Mouse (Mus musculus) stomach, embryonic 15.5 days (tissue): ENCODE results near the gene Nlrp10. TPM values are rescaled to one million over a fixed set of nuclear protein-coding genes. Genes with fewer than 3 reads are reported as not detected.

Source experiments
- ATAC-seq: fragments of 200-750 bp; cut with Nextera tagmentation; 2 replicates; pipeline ENCODE4 v1.8.0; 2017; ENCODE audit warnings: low read depth, moderate number of reproducible peaks, moderate TSS enrichment; ENCODE audit not compliant: insufficient read depth, low FRiP score
- H3K27ac ChIP-seq: fragments of 300-500 bp; sonication (generic); 2 replicates; pipeline ENCODE4 v1.5.1; 2015; ENCODE audit warnings: mild to moderate bottlenecking, inconsistent platforms
- H3K27me3 ChIP-seq: fragments of 300-500 bp; sonication (generic); replicated peaks from 2 replicates; pipeline ENCODE4 v1.6.1; 2015; ENCODE audit warnings: inconsistent platforms
- H3K36me3 ChIP-seq: fragments of 300-500 bp; sonication (generic); 2 replicates; pipeline ENCODE4 v1.6.1; 2015; ENCODE audit warnings: inconsistent platforms
- H3K4me1 ChIP-seq: fragments of 300-500 bp; sonication (generic); 2 replicates; pipeline ENCODE4 v1.6.1; 2015; ENCODE audit warnings: inconsistent platforms
- H3K4me2 ChIP-seq: fragments of 300-500 bp; sonication (generic); 2 replicates; pipeline ENCODE4 v1.6.1; 2015; ENCODE audit warnings: mild to moderate bottlenecking, inconsistent platforms
- H3K4me3 ChIP-seq: fragments of 300-500 bp; sonication (generic); replicated peaks from 2 replicates; pipeline ENCODE4 v1.5.1; 2015; ENCODE audit warnings: inconsistent platforms
- H3K9ac ChIP-seq: fragments of 300-500 bp; sonication (generic); 2 replicates; pipeline ENCODE4 v1.6.1; 2015; ENCODE audit warnings: inconsistent platforms
- H3K9me3 ChIP-seq: fragments of 300-500 bp; sonication (generic); 2 replicates; pipeline ENCODE4 v1.6.1; 2016; ENCODE audit warnings: inconsistent platforms
- WGBS: fragments of 180-500 bp; shearing (Covaris S2); methylation state at CpG from one replicate; pipeline ENCODE4 v1.1.7; 2015; 5-methylcytosine and 5-hydroxymethylcytosine counted together
- polyA plus RNA-seq: library from polyadenylated mRNA; unstranded; fragments of >200 nt; fragmentation: Nextera tagmentation; extraction: Ambion mirVana; gene quantifications from 2 replicates; pipeline ENCODE4 v1.2.1, GENCODE M21; 2015

The Nlrp10 gene
- polyA plus RNA-seq: 0.12 and 0.23 TPM in 2 replicates

DNA sequence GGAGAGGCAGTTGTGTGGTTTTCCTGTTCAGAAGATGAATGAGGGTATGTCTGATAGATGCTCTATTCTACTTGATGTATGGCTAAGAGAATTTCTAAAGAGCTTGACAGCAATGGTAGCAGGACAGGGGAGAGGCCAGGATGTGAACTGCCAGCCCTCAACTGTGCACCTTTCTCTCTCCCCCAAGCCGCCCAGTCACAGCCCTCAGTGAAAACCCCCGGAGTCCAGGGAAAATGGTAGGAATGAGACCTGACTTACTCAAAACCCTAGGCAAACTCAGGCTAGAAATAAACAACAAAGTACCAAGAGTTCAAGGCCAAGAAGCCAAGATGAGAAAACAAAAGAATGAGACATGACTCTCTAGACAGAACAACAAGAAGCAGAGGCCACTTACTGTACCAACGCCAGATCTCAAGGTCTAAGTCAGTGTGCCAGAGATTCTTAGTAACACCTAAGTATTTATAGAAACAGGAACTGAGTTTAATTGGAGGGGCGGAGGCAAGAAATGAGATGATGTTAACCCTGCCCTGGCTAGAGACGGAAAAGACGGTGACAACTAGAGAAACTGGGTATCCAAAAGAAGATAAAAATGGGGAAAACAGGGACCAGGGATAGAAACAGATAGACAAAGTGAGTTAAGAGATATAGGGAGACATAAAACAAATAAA lies at the start of gene Nlrp10:
TSS of gene Nlrp10 (minus strand) at position 453 of the 668 bp plus-strand sequence.
- Histone ChIP-seq H3K9me3 (no peaks in the 10 kb centered on the region), H3K27me3 (no peaks in the 10 kb centered on the region), H3K4me1 (no peaks in the 10 kb centered on the region), H3K9ac (no peak within 1 kb of the TSS), H3K36me3 (no peaks in the 10 kb centered on the region), H3K27ac (no peak within 1 kb of the TSS), H3K4me2 (no peak within 1 kb of the TSS), H3K4me3 (no peak within 1 kb of the TSS)
- no peak for ATAC-seq
- WGBS: 70% methylated on average over 6 of the region's 6 CpGs

DNA sequence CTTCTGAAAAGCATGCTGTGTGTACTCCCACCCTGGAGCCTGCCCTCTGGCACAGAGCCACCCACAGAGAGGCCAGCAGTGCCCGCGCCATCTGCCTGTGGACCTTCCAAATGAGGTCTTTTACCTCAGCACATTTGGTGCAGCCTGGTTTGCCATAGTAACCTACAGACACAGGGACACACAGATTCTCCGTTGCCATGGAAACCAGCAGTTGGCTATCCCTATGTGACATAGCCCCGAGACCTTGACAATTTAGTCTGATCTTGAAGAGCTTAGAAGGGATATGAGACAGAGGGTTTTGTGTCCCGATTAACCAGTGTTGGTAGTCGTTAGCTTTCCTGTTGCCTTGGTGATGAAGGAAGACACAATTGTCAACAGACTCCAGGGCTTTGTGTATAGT lies 42.3 kb upstream of the Nlrp10 start:
- no peaks in the 10 kb centered on the region for H3K27me3 ChIP-seq
- H3K9me3 ChIP-seq: no peaks in the 10 kb centered on the region
- H3K27ac ChIP-seq: no peak overlapping the region
- no peaks in the 10 kb centered on the region for H3K4me1 ChIP-seq
- no peak overlapping the region for H3K9ac ChIP-seq
- no peaks in the 10 kb centered on the region for H3K36me3 ChIP-seq
- H3K4me3 ChIP-seq: no peak overlapping the region
- 60% methylated on average over 6 of the region's 6 CpGs for WGBS
- ATAC-seq: no peak
- no peak overlapping the region for H3K4me2 ChIP-seq

DNA sequence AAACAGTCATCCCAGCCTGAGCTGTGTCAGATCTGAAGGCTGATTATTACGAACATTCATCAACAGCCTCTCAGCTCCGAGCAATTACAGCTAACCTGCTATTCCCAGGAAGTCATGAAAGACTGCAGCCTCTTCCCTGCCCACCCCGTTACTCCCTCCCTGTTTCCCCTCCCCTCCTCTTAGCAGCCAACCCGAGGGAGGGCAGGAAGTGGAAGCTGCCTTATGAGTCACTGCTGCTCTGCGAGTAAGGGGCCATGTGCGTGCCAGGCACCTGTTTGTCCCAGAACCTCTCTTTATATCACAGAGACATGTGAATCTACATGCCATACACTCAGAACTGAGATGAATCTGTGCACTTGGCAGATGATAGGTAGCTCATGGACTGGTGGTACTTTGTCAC lies 38.2 kb upstream of the Nlrp10 start:
- no peak for ATAC-seq
- WGBS: 27% methylated on average over 6 of the region's 6 CpGs

DNA sequence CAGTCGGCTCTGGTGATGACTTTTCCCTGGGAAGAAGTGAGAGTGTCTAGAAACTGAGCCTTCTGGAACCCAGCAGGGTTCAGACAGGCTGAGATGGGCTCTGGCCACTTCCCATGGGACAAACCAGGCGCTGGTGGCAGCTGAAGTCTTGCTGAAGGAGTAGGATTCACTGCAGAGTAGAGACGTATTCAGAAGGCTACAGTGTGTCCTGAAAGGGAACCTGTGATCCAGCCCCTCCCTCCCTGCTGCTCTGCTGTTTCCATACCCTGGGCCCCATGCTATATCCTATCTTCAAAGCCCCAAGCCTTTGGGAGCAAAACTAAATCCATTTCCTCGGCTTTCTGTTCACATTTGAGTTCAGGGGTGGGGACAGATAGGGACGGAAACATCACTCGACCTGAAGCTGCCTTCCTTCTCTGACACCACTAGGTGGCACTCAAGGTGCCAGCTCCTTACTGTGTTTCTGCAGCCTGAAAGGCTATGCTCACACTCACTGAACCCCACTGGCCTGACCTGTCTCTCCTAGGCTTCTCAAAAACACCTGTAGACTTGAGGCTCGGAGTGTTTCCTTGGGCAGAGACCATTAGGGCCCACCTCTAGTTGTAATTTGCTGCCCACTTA lies 36.9 kb upstream of the Nlrp10 start:
- WGBS: 26% methylated on average over 7 of the region's 7 CpGs

More for the DNA sequence above, 38.2 kb upstream of the Nlrp10 start:
- H3K9me3 ChIP-seq: no peaks in the 10 kb centered on the region
- H3K4me3 ChIP-seq: no peak overlapping the region
- no peak overlapping the region for H3K27ac ChIP-seq
- H3K4me2 ChIP-seq: no peak overlapping the region
- no peaks in the 10 kb centered on the region for H3K27me3 ChIP-seq
- no peaks in the 10 kb centered on the region for H3K4me1 ChIP-seq
- H3K36me3 ChIP-seq: no peaks in the 10 kb centered on the region
- no peak overlapping the region for H3K9ac ChIP-seq

DNA sequence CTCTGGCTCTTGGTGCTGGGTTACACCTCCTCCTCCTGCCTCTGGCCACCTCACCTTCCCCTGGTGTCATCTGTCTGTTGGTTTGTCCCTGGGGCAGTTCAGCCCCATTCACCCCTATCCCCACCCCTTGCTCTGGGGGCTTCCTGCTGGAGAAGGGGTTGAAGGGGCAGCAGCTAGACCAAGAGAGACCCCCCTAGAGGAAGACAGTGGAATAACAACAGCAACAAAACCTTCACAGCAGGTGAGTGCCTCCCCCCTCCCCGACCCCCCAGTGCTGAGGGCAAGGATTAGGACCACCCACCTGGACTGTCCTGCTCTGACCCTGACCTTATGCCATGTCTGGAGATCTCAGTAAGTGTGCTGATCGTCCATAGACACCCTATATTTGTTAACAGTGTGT lies 36.0 kb upstream of the Nlrp10 start:
- Histone ChIP-seq H3K4me2 (no peak overlapping the region), H3K27ac (no peak overlapping the region), H3K4me3 (no peak overlapping the region), H3K27me3 (no peaks in the 10 kb centered on the region), H3K4me1 (no peaks in the 10 kb centered on the region), H3K9ac (no peak overlapping the region), H3K36me3 (no peaks in the 10 kb centered on the region), H3K9me3 (no peaks in the 10 kb centered on the region)
- no peak for ATAC-seq
- 27% methylated on average over 2 of the region's 2 CpGs for WGBS

More for the DNA sequence above, 36.9 kb upstream of the Nlrp10 start:
- Histone ChIP-seq H3K36me3 (no peaks in the 10 kb centered on the region), H3K4me3 (no peak overlapping the region), H3K27ac (no peak overlapping the region), H3K4me1 (no peaks in the 10 kb centered on the region), H3K4me2 (no peak overlapping the region), H3K27me3 (no peaks in the 10 kb centered on the region), H3K9ac (no peak overlapping the region), H3K9me3 (no peaks in the 10 kb centered on the region)
- 0 out of 2 replicates have a peak, but pooled peaks have one; percentile 21 for ATAC-seq

DNA sequence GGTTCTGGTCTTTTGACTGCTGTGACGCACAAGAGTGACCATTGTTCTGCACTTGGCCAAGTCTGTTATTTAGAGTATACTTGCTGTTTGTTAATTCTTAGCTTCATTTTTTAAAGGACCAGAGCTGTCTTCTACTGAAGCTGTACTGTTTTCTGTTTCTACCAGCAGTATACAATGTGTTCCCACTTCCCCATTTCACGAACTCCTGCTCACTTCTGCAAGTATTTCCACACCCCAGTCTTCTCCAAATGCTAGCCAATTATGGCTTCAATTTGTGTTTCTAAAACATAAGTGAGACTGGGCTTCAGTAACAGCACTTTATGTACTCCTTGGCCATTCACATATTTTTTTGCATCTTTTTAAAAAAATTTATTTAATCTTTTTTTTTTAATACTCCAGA lies 27.8 kb upstream of the Nlrp10 start:
- H3K27ac ChIP-seq: no peak overlapping the region
- peaks cover 6% of the 10 kb centered on the region for H3K27me3 ChIP-seq
- WGBS: 71% methylated on average over 2 of the region's 2 CpGs
- no peak overlapping the region for H3K4me3 ChIP-seq
- H3K4me1 ChIP-seq: no peaks in the 10 kb centered on the region
- no peak for ATAC-seq
- H3K4me2 ChIP-seq: no peak overlapping the region
- no peaks in the 10 kb centered on the region for H3K36me3 ChIP-seq
- H3K9me3 ChIP-seq: no peaks in the 10 kb centered on the region
- H3K9ac ChIP-seq: no peak overlapping the region

DNA sequence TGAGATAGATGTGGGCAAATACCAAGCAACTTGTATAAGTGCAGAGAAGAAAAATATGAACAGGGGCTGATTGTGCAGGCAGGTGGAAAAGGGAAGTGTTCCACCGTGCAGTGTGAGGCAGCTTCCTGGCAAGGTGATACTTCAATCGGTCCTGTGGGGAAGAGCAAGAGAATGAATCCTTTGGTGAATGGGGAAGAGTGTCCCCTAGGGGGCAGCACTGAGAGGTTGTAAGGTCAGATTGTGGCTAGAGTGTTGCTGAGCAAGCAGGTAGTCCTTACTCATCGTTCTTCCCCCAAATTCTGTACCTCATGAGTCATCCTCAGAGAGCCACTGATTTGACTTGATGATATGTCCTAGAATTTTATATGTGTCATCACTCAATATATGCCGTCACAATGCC lies 24.2 kb upstream of the Nlrp10 start:
- no peak overlapping the region for H3K9ac ChIP-seq

DNA sequence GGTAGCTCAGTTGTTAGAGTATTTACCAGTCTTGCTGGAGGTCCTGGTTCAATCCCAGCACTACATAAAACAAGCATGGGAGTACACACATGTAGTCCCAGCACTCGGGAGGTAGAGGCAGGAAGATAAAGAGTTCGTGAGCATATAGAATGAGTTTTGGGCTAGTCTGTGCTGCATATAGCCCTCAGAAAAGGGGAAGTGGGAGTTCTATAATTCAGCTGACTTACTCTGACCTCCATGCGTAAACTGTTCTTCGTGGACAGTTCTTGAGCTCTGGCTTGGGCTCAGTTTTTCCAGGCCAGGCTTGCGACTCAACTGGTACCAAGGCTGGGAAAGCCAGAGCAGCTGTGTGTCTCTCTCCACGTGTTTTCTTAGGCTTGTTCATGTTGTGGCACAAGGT lies 22.8 kb upstream of the Nlrp10 start:
- ATAC-seq: no peak
- Histone ChIP-seq H3K27me3 (peaks cover 39% of the 10 kb centered on the region), H3K9me3 (no peaks in the 10 kb centered on the region), H3K27ac (no peak overlapping the region), H3K36me3 (no peaks in the 10 kb centered on the region), H3K9ac (no peak overlapping the region), H3K4me1 (peaks cover 10% of the 10 kb centered on the region), H3K4me2 (no peak overlapping the region), H3K4me3 (no peak overlapping the region)
- 67% methylated on average over 6 of the region's 6 CpGs for WGBS

More for the DNA sequence above, 24.2 kb upstream of the Nlrp10 start:
- H3K4me3 ChIP-seq: no peak overlapping the region
- no peak for ATAC-seq
- H3K9me3 ChIP-seq: no peaks in the 10 kb centered on the region
- H3K4me1 ChIP-seq: peaks cover 10% of the 10 kb centered on the region
- WGBS: 53% methylated on average over 4 of the region's 4 CpGs
- H3K27me3 ChIP-seq: peaks cover 37% of the 10 kb centered on the region
- no peaks in the 10 kb centered on the region for H3K36me3 ChIP-seq
- no peak overlapping the region for H3K27ac ChIP-seq
- H3K4me2 ChIP-seq: no peak overlapping the region

DNA sequence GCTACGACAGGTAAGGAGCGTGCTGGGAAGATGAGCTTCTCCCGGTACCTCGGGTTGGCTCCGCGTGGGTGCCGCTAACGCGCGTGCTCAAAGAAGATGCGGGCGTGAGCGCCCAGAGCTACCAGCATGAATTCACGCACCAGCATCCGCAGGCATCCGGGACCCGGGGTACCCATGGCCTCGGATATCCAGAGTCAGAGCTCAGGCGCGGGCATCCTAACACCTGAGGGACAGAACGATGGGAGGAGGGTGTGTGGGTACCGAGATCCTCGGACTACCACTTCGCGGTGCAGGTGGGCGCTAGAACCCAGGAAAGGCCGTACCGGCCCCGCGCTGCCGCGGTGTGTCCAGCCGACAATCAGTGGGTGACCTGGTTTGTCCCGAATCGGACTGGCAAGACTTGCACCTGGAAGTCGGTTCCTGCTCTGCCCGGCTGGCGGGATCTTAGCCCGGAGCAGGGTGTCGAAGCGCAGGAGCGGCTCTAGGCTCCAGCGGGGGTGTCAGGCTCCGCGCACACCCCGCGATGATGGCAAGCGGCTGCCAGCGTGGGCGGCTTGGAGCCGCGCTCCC lies 20.9 kb upstream of the Nlrp10 start:
- ATAC-seq: no peak
- peaks cover 10% of the 10 kb centered on the region for H3K4me1 ChIP-seq
- H3K9me3 ChIP-seq: no peaks in the 10 kb centered on the region
- no peaks in the 10 kb centered on the region for H3K36me3 ChIP-seq
- WGBS: under 1% methylated on average over 52 of the region's 52 CpGs
- H3K4me3 ChIP-seq: peak overlapping the region; percentile 39
- H3K27me3 ChIP-seq: peaks cover 39% of the 10 kb centered on the region
- peak overlapping the region; percentile 72 for H3K4me2 ChIP-seq
- no peak overlapping the region for H3K9ac ChIP-seq
- no peak overlapping the region for H3K27ac ChIP-seq

DNA sequence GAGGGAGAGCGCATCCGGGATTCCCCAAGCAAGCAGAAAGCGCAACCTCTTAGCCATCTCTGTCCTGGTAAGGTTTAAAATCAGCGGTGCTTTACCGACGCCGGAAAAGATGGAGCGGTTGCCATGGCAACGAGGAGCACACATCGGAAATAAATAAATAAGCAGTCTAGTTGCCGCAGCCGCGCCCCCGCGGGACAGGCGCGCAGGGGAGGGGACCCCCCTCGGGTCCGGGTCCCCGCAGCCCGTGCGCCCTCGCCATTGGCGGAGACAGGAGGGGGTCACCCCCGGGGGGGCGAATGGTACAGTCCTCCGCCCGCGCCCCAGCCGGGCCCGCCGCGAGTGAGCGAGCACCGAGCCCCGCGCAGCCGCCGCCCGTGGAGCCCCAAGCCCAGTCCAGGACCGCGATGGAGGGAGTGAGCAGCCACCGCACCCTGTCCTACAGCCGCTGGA lies 20.4 kb upstream of the Nlrp10 start, which contains the start of gene Tub:
TSS of gene Tub (plus strand) at position 27 of the 450 bp plus-strand sequence.
- Histone ChIP-seq H3K4me2 (peak within 1 kb of the TSS; percentile 72), H3K27me3 (peaks cover 39% of the 10 kb centered on the region), H3K36me3 (no peaks in the 10 kb centered on the region), H3K9me3 (no peaks in the 10 kb centered on the region), H3K4me1 (peaks cover 10% of the 10 kb centered on the region), H3K4me3 (peak within 1 kb of the TSS; percentile 39), H3K9ac (no peak within 1 kb of the TSS), H3K27ac (no peak within 1 kb of the TSS)
- under 1% methylated on average over 42 of the region's 44 CpGs for WGBS
- 0 out of 2 replicates have a peak, but pooled peaks have one; percentile 53 for ATAC-seq

DNA sequence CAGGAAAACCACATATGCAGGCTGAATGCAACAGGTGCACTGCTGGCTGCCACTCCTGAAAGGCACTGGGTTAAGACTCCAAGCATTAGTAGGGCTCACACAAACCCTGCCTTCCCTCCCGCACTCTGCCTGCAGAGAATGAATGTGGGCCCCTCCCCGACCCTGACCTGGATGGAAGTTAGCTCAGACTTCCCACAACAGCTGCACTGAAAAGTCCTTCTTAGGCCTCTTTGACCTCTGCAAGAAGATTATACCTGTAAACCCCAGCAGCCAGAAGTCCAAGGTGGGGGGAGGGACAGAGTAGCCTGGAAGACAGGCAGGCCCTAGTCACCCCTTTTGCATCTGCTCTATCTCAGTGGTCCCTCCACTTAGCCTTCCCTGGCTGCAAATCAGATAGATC lies 19.3 kb upstream of the Nlrp10 start:
- H3K9me3 ChIP-seq: no peaks in the 10 kb centered on the region
- H3K9ac ChIP-seq: no peak overlapping the region
- 35% methylated on average over 2 of the region's 2 CpGs for WGBS
- 0 out of 2 replicates have a peak, but pooled peaks cover 1% of the 10 kb centered on the region for H3K36me3 ChIP-seq
- H3K4me1 ChIP-seq: peaks cover 10% of the 10 kb centered on the region
- H3K4me3 ChIP-seq: no peak overlapping the region
- ATAC-seq: no peak
- peaks cover 39% of the 10 kb centered on the region for H3K27me3 ChIP-seq
- H3K4me2 ChIP-seq: no peak overlapping the region
- no peak overlapping the region for H3K27ac ChIP-seq

DNA sequence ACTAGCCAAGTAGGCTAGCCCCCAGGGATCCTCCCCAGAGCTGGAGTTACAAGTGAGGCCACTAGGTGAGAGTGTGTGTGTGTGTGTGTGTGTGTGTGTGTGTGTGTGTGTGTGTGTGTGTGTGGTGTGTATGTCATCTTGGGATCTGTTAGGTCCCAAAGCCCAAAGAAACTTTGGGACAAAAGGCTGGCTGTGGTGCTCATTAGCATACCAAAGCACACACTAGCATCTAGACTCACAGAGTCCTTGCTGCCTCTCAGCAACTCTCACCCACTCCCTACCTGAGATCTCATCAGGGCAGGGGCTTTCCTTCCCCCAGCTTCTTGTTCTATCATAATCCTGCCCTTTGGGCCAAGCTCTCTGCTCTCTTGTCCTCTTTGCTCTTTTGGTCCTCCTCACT lies 18.6 kb upstream of the Nlrp10 start:
- Histone ChIP-seq H3K4me2 (no peak overlapping the region), H3K4me3 (no peak overlapping the region), H3K27me3 (peaks cover 39% of the 10 kb centered on the region), H3K27ac (no peak overlapping the region), H3K9ac (no peak overlapping the region), H3K4me1 (peaks cover 10% of the 10 kb centered on the region), H3K9me3 (no peaks in the 10 kb centered on the region), H3K36me3 (0 out of 2 replicates have a peak, but pooled peaks cover 4% of the 10 kb centered on the region)
- ATAC-seq: no peak
